Mouse (Mus musculus): ENCODE data around the gene Ccdc180. TPM values are rescaled to one million over a fixed set of nuclear protein-coding genes. Genes with fewer than 3 reads are reported as not detected.

Gene Ccdc180
- polyA plus RNA-seq (2014; fragmentation: Nextera tagmentation; extraction: Ambion mirVana), result 0.07 and 0.21 TPM in 2 replicates

- H3K4me2 ChIP-seq, result peak within 1 kb of the TSS; percentile 49
These were observed at the start of gene Ccdc180 for GRCm38 (mm10) chr4:45890066-45890761. Ccdc180 (plus strand) TSS chr4:45890303.

GRCm38 (mm10) chr4:45844355-45844754, 45.7 kb upstream of the Ccdc180 start:
- no peak for ATAC-seq (replicated peaks; ENCODE audit: insufficient number of reproducible peaks, low FRiP score, low TSS enrichment)
- Histone ChIP-seq H3K9ac (ENCODE audit: low read depth, low read length) (no peak overlapping the region), H3K4me1 (ENCODE audit: control insufficient read depth, insufficient read depth, low read length) (0 out of 2 replicates have a peak, but pooled peaks cover 3% of the 10 kb centered on the region), H3K9me3 (replicated peaks; ENCODE audit: control insufficient read depth, low read length) (no peaks in the 10 kb centered on the region), H3K36me3 (ENCODE audit: control insufficient read depth, insufficient read depth, low read length) (no peaks in the 10 kb centered on the region), H3K4me3 (ENCODE audit: low read depth, low read length) (no peak overlapping the region), H3K4me2 (no peak overlapping the region), H3K27ac (ENCODE audit: low read depth, low read length) (no peak overlapping the region), H3K27me3 (ENCODE audit: control insufficient read depth, insufficient read depth, low read length) (peaks cover 12% of the 10 kb centered on the region; the same call in 1 of the 2 replicates)
- WGBS (ENCODE audit: insufficient replicate concordance), result 42% methylated on average over 14 of the region's 14 CpGs

More at GRCm38 (mm10) chr4:45890066-45890761, at the start of gene Ccdc180:
- H3K27ac ChIP-seq (ENCODE audit: low read depth, low read length), result no peak within 1 kb of the TSS
- H3K9ac ChIP-seq (ENCODE audit: low read depth, low read length), result no peak within 1 kb of the TSS
- H3K36me3 ChIP-seq (ENCODE audit: control insufficient read depth, insufficient read depth, low read length), result no peaks in the 10 kb centered on the region
- H3K9me3 ChIP-seq (replicated peaks; ENCODE audit: control insufficient read depth, low read length), result no peaks in the 10 kb centered on the region
- H3K4me1 ChIP-seq (ENCODE audit: control insufficient read depth, insufficient read depth, low read length), result no peaks in the 10 kb centered on the region
- 0 out of 2 replicates have a peak, but pooled peaks cover 4% of the 10 kb centered on the region for H3K27me3 ChIP-seq (ENCODE audit: control insufficient read depth, insufficient read depth, low read length)
- WGBS (ENCODE audit: insufficient replicate concordance), result 14% methylated on average over 19 of the region's 19 CpGs
- no peak within 1 kb of the TSS for H3K4me3 ChIP-seq (ENCODE audit: low read depth, low read length)
- ATAC-seq (replicated peaks; ENCODE audit: insufficient number of reproducible peaks, low FRiP score, low TSS enrichment), result no peak

- Histone ChIP-seq H3K36me3 (ENCODE audit: control insufficient read depth, insufficient read depth, low read length) (no peaks in the 10 kb centered on the region), H3K9ac (ENCODE audit: low read depth, low read length) (no peak overlapping the region), H3K4me1 (ENCODE audit: control insufficient read depth, insufficient read depth, low read length) (0 out of 2 replicates have a peak, but pooled peaks cover 3% of the 10 kb centered on the region), H3K9me3 (replicated peaks; ENCODE audit: control insufficient read depth, low read length) (no peaks in the 10 kb centered on the region), H3K4me3 (ENCODE audit: low read depth, low read length) (no peak overlapping the region), H3K27me3 (ENCODE audit: control insufficient read depth, insufficient read depth, low read length) (peaks cover 20% of the 10 kb centered on the region), H3K4me2 (no peak overlapping the region), H3K27ac (ENCODE audit: low read depth, low read length) (no peak overlapping the region)
- 84% methylated on average over 2 of the region's 2 CpGs for WGBS (ENCODE audit: insufficient replicate concordance)
- ATAC-seq (replicated peaks; ENCODE audit: insufficient number of reproducible peaks, low FRiP score, low TSS enrichment), result no peak
These were observed 43.8 kb upstream of the Ccdc180 start for GRCm38 (mm10) chr4:45846263-45846662.

GRCm38 (mm10) chr4:45848109-45848824, 41.8 kb upstream of the Ccdc180 start, which contains the start of gene Stra6l:
Stra6l (plus strand) TSS chr4:45848664.
- no peak within 1 kb of the TSS for H3K9ac ChIP-seq (ENCODE audit: low read depth, low read length)
- no peaks in the 10 kb centered on the region for H3K36me3 ChIP-seq (ENCODE audit: control insufficient read depth, insufficient read depth, low read length)
- no peaks in the 10 kb centered on the region for H3K9me3 ChIP-seq (replicated peaks; ENCODE audit: control insufficient read depth, low read length)
- H3K27me3 ChIP-seq (ENCODE audit: control insufficient read depth, insufficient read depth, low read length), result peaks cover 26% of the 10 kb centered on the region
- no peak within 1 kb of the TSS for H3K4me2 ChIP-seq
- no peak within 1 kb of the TSS for H3K27ac ChIP-seq (ENCODE audit: low read depth, low read length)
- peaks cover 5% of the 10 kb centered on the region for H3K4me1 ChIP-seq (ENCODE audit: control insufficient read depth, insufficient read depth, low read length)
- no peak within 1 kb of the TSS for H3K4me3 ChIP-seq (ENCODE audit: low read depth, low read length)
- no peak for ATAC-seq (replicated peaks; ENCODE audit: insufficient number of reproducible peaks, low FRiP score, low TSS enrichment)
- 50% methylated on average over 10 of the region's 10 CpGs for WGBS (ENCODE audit: insufficient replicate concordance)

GRCm38 (mm10) chr4:45848825-45849156, 41.3 kb upstream of the Ccdc180 start:
- no peak overlapping the region for H3K9ac ChIP-seq (ENCODE audit: low read depth, low read length)
- WGBS (ENCODE audit: insufficient replicate concordance), result 49% methylated on average over 10 of the region's 10 CpGs
- no peak overlapping the region for H3K27ac ChIP-seq (ENCODE audit: low read depth, low read length)
- no peaks in the 10 kb centered on the region for H3K36me3 ChIP-seq (ENCODE audit: control insufficient read depth, insufficient read depth, low read length)
- peaks cover 26% of the 10 kb centered on the region for H3K27me3 ChIP-seq (ENCODE audit: control insufficient read depth, insufficient read depth, low read length)
- H3K9me3 ChIP-seq (replicated peaks; ENCODE audit: control insufficient read depth, low read length), result no peaks in the 10 kb centered on the region
- H3K4me2 ChIP-seq, result no peak overlapping the region
- ATAC-seq (replicated peaks; ENCODE audit: insufficient number of reproducible peaks, low FRiP score, low TSS enrichment), result no peak
- H3K4me1 ChIP-seq (ENCODE audit: control insufficient read depth, insufficient read depth, low read length), result peaks cover 11% of the 10 kb centered on the region
- H3K4me3 ChIP-seq (ENCODE audit: low read depth, low read length), result no peak overlapping the region

GRCm38 (mm10) chr4:45849419-45849818, 40.7 kb upstream of the Ccdc180 start:
- WGBS (ENCODE audit: insufficient replicate concordance), result 47% methylated on average over 1 of the region's 1 CpGs
- no peak for ATAC-seq (replicated peaks; ENCODE audit: insufficient number of reproducible peaks, low FRiP score, low TSS enrichment)
- Histone ChIP-seq H3K27me3 (ENCODE audit: control insufficient read depth, insufficient read depth, low read length) (peaks cover 26% of the 10 kb centered on the region), H3K9ac (ENCODE audit: low read depth, low read length) (no peak overlapping the region), H3K4me2 (no peak overlapping the region), H3K9me3 (replicated peaks; ENCODE audit: control insufficient read depth, low read length) (no peaks in the 10 kb centered on the region), H3K36me3 (ENCODE audit: control insufficient read depth, insufficient read depth, low read length) (no peaks in the 10 kb centered on the region), H3K4me3 (ENCODE audit: low read depth, low read length) (no peak overlapping the region), H3K4me1 (ENCODE audit: control insufficient read depth, insufficient read depth, low read length) (peaks cover 13% of the 10 kb centered on the region), H3K27ac (ENCODE audit: low read depth, low read length) (no peak overlapping the region)

- 20% methylated on average over 3 of the region's 3 CpGs for WGBS (ENCODE audit: insufficient replicate concordance)
- no peak overlapping the region for H3K4me2 ChIP-seq
- H3K9me3 ChIP-seq (replicated peaks; ENCODE audit: control insufficient read depth, low read length), result no peaks in the 10 kb centered on the region
- no peak for ATAC-seq (replicated peaks; ENCODE audit: insufficient number of reproducible peaks, low FRiP score, low TSS enrichment)
- no peaks in the 10 kb centered on the region for H3K36me3 ChIP-seq (ENCODE audit: control insufficient read depth, insufficient read depth, low read length)
- peaks cover 30% of the 10 kb centered on the region for H3K27me3 ChIP-seq (ENCODE audit: control insufficient read depth, insufficient read depth, low read length)
- H3K9ac ChIP-seq (ENCODE audit: low read depth, low read length), result no peak overlapping the region
- no peak overlapping the region for H3K27ac ChIP-seq (ENCODE audit: low read depth, low read length)
- no peak overlapping the region for H3K4me3 ChIP-seq (ENCODE audit: low read depth, low read length)
- H3K4me1 ChIP-seq (ENCODE audit: control insufficient read depth, insufficient read depth, low read length), result peaks cover 13% of the 10 kb centered on the region
These were observed 38.5 kb upstream of the Ccdc180 start for GRCm38 (mm10) chr4:45851640-45852051.

GRCm38 (mm10) chr4:45853496-45854246, 36.4 kb upstream of the Ccdc180 start:
- H3K4me2 ChIP-seq, result no peak overlapping the region
- H3K9ac ChIP-seq (ENCODE audit: low read depth, low read length), result no peak overlapping the region

More at GRCm38 (mm10) chr4:45853496-45854246, 36.4 kb upstream of the Ccdc180 start:
- Histone ChIP-seq H3K36me3 (ENCODE audit: control insufficient read depth, insufficient read depth, low read length) (no peaks in the 10 kb centered on the region), H3K4me3 (ENCODE audit: low read depth, low read length) (no peak overlapping the region), H3K9me3 (replicated peaks; ENCODE audit: control insufficient read depth, low read length) (no peaks in the 10 kb centered on the region), H3K27ac (ENCODE audit: low read depth, low read length) (no peak overlapping the region), H3K4me1 (ENCODE audit: control insufficient read depth, insufficient read depth, low read length) (peaks cover 10% of the 10 kb centered on the region), H3K27me3 (ENCODE audit: control insufficient read depth, insufficient read depth, low read length) (peaks cover 24% of the 10 kb centered on the region)
- no peak for ATAC-seq (replicated peaks; ENCODE audit: insufficient number of reproducible peaks, low FRiP score, low TSS enrichment)
- WGBS (ENCODE audit: insufficient replicate concordance), result 43% methylated on average over 15 of the region's 15 CpGs
